Mouse (Mus musculus) forebrain, embryonic 13.5 days (tissue): ENCODE measurements around the gene Spink4. TPM values are rescaled to one million over a fixed set of nuclear protein-coding genes. Genes with fewer than 3 reads are reported as not detected.
"Not testable (repeated sequence)": the region's sequence is repeated elsewhere in the genome, so short reads cannot be mapped to it uniquely, and the experiment has no call there.

Experiments
- ATAC-seq: fragments of 200-750 bp; cut with Nextera tagmentation; 2 replicates; pipeline ENCODE4 v1.8.0; 2017
- H3K27ac ChIP-seq: fragments of 300-500 bp; sonication (generic); 2 replicates; pipeline ENCODE4 v1.5.1; 2015; ENCODE audit warnings: inconsistent platforms, mild to moderate bottlenecking, moderate library complexity
- H3K27me3 ChIP-seq: fragments of 300-500 bp; sonication (generic); 2 replicates; pipeline ENCODE4 v1.6.1; 2015; ENCODE audit warnings: mild to moderate bottlenecking, inconsistent platforms
- H3K36me3 ChIP-seq: fragments of 300-500 bp; sonication (generic); 2 replicates; pipeline ENCODE4 v1.6.1; 2015; ENCODE audit warnings: mild to moderate bottlenecking, inconsistent platforms; ENCODE audit not compliant: poor library complexity, severe bottlenecking
- H3K4me1 ChIP-seq: fragments of 300-500 bp; sonication (generic); 2 replicates; pipeline ENCODE4 v1.6.1; 2015; ENCODE audit warnings: inconsistent platforms
- H3K4me2 ChIP-seq: fragments of 300-500 bp; sonication (generic); 2 replicates; pipeline ENCODE4 v1.6.1; 2015; ENCODE audit warnings: inconsistent platforms, mild to moderate bottlenecking, moderate library complexity
- H3K4me3 ChIP-seq: fragments of 300-500 bp; sonication (generic); 2 replicates; pipeline ENCODE4 v1.5.1; 2015; ENCODE audit warnings: mild to moderate bottlenecking, inconsistent platforms
- H3K9ac ChIP-seq: fragments of 300-500 bp; sonication (generic); 2 replicates; pipeline ENCODE4 v1.6.1; 2015; ENCODE audit warnings: mild to moderate bottlenecking, inconsistent platforms
- H3K9me3 ChIP-seq: fragments of 300-500 bp; sonication (generic); replicated peaks from 2 replicates; pipeline ENCODE4 v1.6.1; 2016; ENCODE audit warnings: inconsistent platforms
- WGBS: fragments of 180-500 bp; shearing (Covaris S2); methylation state at CpG from one replicate; pipeline ENCODE4 v1.1.7; 2015; 5-methylcytosine and 5-hydroxymethylcytosine counted together
- polyA plus RNA-seq: library from polyadenylated mRNA; unstranded; fragments of >200 nt; fragmentation: Nextera tagmentation; extraction: Ambion mirVana; gene quantifications from 2 replicates; pipeline ENCODE4 v1.2.1, GENCODE M21; 2015

Spink4 gene
- polyA plus RNA-seq, 1 experiment from 2014 or later = not detected

DNA sequence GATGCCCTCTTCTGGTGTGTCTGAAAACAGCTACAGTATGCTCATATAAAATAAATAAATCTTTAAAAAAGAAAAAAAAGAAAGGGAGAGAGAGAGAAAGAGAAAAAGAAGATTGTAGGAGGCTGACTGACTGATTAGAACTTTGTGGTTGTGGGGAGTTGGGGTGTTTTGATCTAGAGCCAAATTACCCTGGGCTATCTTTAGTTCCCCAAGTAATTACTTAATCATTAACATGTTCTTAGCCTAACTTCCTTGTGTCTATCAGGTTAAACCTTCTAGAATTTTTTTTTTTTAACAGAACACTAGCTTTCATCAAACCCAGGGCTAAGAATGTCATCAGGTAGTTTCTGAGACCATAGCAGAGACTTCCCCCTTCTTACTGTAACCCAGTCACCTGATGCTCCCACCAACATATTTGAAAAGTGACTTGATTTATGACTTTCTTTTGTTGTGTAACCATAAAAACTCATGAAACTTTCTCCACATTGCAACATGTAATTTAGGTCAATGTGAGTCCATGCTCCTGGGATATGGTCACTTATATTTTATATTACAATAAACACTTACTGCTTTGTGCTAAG lies 5.5 kb upstream of the Spink4 start:
- H3K27ac ChIP-seq = no peak overlapping the region
- H3K36me3 ChIP-seq = no peaks in the 10 kb centered on the region
- 0 out of 2 replicates have a peak, but pooled peaks cover 5% of the 10 kb centered on the region for H3K9me3 ChIP-seq
- H3K4me2 ChIP-seq = no peak overlapping the region
- H3K27me3 ChIP-seq = no peaks in the 10 kb centered on the region
- H3K4me3 ChIP-seq = no peak overlapping the region
- no peak for ATAC-seq
- H3K9ac ChIP-seq = no peak overlapping the region
- H3K4me1 ChIP-seq = no peaks in the 10 kb centered on the region

DNA sequence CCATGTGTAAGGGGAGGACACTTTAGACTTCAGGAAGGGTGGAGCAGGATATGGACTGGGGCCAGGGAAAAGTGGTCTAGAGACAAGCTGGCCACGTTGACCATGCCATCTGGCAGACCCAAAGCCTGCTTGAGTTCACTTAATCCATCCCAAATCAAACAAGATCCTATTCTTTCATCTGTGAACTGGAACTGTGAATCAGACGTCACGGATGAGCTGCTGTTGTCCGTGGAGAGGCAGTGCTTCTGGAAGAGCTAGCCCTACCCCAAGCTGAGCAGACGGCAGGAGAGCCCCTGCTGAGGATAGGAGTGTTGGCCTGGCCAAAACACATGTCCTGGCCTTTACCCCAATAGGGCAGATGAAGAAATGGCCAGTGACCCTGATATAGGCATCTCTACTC lies 3.9 kb upstream of the Spink4 start:
- Histone ChIP-seq H3K36me3 (no peaks in the 10 kb centered on the region), H3K9me3 (0 out of 2 replicates have a peak, but pooled peaks cover 5% of the 10 kb centered on the region), H3K4me3 (no peak overlapping the region), H3K4me1 (no peaks in the 10 kb centered on the region), H3K4me2 (no peak overlapping the region), H3K27ac (no peak overlapping the region), H3K27me3 (no peaks in the 10 kb centered on the region), H3K9ac (no peak overlapping the region)
- 70% methylated on average over 5 of the region's 5 CpGs for WGBS
- ATAC-seq = no peak

DNA sequence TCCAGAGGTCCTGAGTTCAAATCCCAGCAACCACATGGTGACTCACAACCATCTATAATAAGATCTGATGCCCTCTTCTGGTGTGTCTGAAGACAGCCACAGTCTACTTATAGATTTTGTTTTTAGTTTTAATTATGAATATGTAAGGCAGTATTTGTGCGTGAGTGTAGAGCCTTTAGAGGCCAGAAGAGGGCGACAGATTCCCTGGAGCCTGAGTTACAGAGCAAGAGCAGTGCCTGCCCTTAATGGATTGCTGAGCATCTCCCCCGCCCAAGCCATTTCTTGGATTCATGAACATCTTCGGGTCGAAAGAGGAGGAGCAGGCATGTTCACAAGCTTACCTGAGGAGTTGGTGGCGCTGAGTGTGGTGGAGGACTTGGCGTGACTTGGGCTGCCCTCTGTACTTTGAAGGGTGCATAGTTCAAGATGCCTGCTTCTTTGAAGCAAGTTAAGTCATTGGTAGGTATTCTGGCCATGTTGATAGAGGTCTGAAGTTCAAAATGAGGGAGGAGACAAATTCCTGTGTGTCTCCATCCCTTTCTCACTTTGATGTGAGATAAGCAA lies 3.2 kb upstream of the Spink4 start:
- no peak for ATAC-seq

DNA sequence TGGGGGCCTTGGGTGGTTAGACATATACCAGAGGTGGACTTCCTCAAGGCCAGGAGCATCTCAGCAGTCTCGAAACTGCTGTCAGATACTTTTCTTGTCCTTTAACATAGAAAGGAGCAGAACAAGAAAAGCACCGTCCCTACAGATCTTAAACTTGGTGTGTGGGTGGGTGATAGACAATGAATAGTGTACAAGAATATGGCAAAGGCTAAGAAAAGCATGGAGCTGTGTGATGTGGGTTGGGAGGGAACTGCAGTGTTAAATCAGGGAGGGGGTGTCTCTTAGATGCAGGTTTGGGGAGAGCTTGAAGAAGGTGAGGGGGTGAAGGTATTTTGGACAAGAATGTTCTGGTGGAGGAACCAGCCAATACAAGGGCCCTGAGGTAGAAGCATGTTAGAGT lies 724 bp downstream of the Spink4 start:
- no peak overlapping the region for H3K27ac ChIP-seq
- 82% methylated on average over 2 of the region's 2 CpGs for WGBS
- H3K9me3 ChIP-seq = 0 out of 2 replicates have a peak, but pooled peaks cover 5% of the 10 kb centered on the region
- no peak overlapping the region for H3K9ac ChIP-seq
- no peak overlapping the region for H3K4me2 ChIP-seq
- H3K36me3 ChIP-seq = no peaks in the 10 kb centered on the region
- H3K4me1 ChIP-seq = no peaks in the 10 kb centered on the region
- no peak overlapping the region for H3K4me3 ChIP-seq
- H3K27me3 ChIP-seq = no peaks in the 10 kb centered on the region
- no peak for ATAC-seq

More for the DNA sequence above, 3.2 kb upstream of the Spink4 start:
- Histone ChIP-seq H3K27me3 (no peaks in the 10 kb centered on the region), H3K4me2 (no peak overlapping the region), H3K4me1 (no peaks in the 10 kb centered on the region), H3K4me3 (no peak overlapping the region), H3K9me3 (0 out of 2 replicates have a peak, but pooled peaks cover 5% of the 10 kb centered on the region), H3K36me3 (no peaks in the 10 kb centered on the region), H3K27ac (no peak overlapping the region), H3K9ac (no peak overlapping the region)
- WGBS = 91% methylated on average over 7 of the region's 7 CpGs

DNA sequence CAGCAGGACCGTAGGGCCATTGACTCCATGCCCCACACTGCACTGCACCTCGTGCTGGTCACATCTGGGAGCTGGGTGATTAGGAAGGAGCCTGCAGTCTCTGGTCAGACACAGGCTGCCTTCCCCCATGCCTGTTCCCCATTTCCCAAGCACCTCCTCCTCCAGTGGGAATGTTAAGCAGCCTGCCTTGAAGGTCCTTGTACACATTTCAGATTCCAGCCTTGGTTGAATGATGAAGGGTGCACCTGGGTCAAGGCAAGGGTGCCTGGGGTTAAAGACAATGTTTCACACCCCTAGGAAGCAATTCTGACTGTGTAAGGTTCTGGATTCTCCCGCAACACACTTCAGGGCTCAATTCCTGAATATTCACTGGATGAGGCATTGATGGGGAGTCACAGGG lies 1.4 kb downstream of the Spink4 start:
- H3K4me3 ChIP-seq = no peak overlapping the region
- ATAC-seq = no peak
- no peaks in the 10 kb centered on the region for H3K36me3 ChIP-seq
- no peaks in the 10 kb centered on the region for H3K4me1 ChIP-seq
- H3K9ac ChIP-seq = no peak overlapping the region
- 0 out of 2 replicates have a peak, but pooled peaks cover 5% of the 10 kb centered on the region for H3K9me3 ChIP-seq
- no peaks in the 10 kb centered on the region for H3K27me3 ChIP-seq
- WGBS = 80% methylated on average over 3 of the region's 3 CpGs
- H3K4me2 ChIP-seq = no peak overlapping the region
- H3K27ac ChIP-seq = no peak overlapping the region

DNA sequence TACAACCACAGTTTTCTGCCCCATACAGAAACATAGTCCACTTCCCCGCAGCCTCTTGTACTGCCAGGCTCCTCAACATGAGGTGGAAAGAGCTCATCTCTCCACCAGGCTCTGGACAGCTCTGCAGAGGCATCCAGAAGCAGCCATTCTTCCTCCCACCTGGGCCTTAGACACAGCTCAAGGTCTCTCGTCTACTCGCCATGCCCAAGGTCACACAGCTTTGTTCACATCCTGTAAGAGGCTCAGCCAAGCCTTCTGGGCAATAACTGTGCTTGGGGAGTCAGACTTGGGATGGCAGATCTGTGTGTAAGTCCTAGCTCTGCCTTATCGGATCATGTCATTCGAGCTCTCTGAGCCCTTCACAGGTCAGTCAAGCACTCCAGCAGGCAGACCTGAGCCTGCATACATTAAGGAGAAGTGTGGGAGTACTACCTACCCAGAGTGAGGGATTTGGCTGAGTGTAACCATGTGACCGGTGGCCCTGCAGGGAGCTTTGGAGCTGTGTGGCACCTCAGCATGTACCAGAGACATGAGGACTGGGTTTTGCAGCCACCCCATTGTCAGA lies 3.3 kb downstream of the Spink4 start:
- WGBS = 85% methylated on average over 6 of the region's 6 CpGs
- Histone ChIP-seq H3K4me3 (no peak overlapping the region), H3K27me3 (no peaks in the 10 kb centered on the region), H3K9ac (no peak overlapping the region), H3K27ac (no peak overlapping the region), H3K9me3 (no peaks in the 10 kb centered on the region), H3K36me3 (no peaks in the 10 kb centered on the region), H3K4me1 (no peaks in the 10 kb centered on the region), H3K4me2 (no peak overlapping the region)
- no peak for ATAC-seq

DNA sequence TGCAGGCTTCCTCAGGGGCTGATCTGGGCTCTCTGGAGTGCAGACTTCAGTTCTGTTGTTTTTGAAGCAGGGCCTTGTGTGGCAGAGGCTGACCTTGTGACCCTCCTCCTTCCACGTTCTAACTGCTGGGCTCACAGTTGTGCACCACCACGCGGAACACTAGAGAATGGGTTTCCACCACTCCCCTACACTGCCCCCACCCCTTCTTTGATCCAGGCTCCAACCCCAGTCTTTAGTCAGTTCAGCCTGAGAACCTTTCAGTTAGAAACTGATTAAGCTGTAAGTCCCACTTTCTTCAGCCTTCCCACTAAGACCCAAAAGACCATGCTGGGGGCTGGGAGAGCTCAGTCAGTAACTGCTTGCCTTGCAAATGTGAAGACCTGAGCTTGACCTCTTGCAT lies 5.7 kb downstream of the Spink4 start:
- Histone ChIP-seq H3K9ac (no peak overlapping the region), H3K9me3 (no peaks in the 10 kb centered on the region), H3K4me2 (no peak overlapping the region), H3K4me3 (no peak overlapping the region), H3K27me3 (no peaks in the 10 kb centered on the region), H3K4me1 (no peaks in the 10 kb centered on the region), H3K36me3 (no peaks in the 10 kb centered on the region), H3K27ac (no peak overlapping the region)
- ATAC-seq = no peak
- WGBS = 51% methylated on average over 3 of the region's 3 CpGs

DNA sequence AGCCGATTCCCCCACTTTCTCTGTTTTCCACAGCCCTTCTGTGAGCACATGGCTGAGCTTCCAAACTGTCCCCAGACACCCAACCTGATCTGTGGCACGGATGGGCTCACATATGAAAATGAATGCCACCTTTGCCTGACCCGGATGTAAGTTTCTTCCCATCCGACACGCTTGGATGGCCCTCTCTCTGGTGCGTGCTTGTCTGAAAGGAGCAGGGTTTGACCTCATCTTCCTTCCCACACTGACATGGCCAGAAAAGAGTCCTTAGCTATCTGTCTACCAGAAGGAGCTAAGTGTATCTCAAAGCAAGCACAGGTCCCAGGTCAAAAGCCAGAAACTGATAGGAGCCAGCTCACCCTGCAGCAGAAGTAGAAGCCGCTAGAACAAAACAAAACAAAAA lies 9.2 kb downstream of the Spink4 start:
- 92% methylated on average over 7 of the region's 7 CpGs for WGBS
- H3K27me3 ChIP-seq = no peaks in the 10 kb centered on the region
- no peak overlapping the region for H3K4me3 ChIP-seq
- ATAC-seq = no peak
- no peak overlapping the region for H3K9ac ChIP-seq
- H3K9me3 ChIP-seq = no peaks in the 10 kb centered on the region
- no peaks in the 10 kb centered on the region for H3K4me1 ChIP-seq
- H3K27ac ChIP-seq = no peak overlapping the region
- peaks cover 20% of the 10 kb centered on the region for H3K36me3 ChIP-seq
- H3K4me2 ChIP-seq = no peak overlapping the region

DNA sequence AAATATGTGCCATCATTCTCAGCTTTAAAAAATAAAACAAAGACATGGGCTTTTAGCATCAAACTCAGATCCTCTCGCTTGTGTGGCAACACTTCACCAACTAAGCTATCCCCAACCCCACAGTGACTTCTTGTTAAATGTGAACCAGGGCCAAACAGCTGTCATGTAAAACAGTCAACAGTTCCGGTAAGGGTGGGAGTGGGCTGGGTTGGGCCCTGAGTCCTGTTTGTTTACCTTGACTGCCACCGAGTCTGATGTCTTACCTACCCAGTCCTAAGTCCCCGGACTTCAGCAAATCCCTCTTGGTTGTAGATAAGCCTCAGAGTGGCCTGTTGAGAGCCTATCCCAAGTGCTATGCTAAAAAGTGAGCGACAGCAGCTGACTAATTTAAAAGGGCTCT lies 13.8 kb downstream of the Spink4 start:
- no peak overlapping the region for H3K4me2 ChIP-seq
- H3K4me1 ChIP-seq = no peaks in the 10 kb centered on the region
- H3K9me3 ChIP-seq = no peaks in the 10 kb centered on the region
- 96% methylated on average over 5 of the region's 5 CpGs for WGBS
- H3K27ac ChIP-seq = no peak overlapping the region
- H3K36me3 ChIP-seq = peaks cover 62% of the 10 kb centered on the region
- no peak overlapping the region for H3K4me3 ChIP-seq
- no peaks in the 10 kb centered on the region for H3K27me3 ChIP-seq
- ATAC-seq = no peak
- H3K9ac ChIP-seq = no peak overlapping the region

DNA sequence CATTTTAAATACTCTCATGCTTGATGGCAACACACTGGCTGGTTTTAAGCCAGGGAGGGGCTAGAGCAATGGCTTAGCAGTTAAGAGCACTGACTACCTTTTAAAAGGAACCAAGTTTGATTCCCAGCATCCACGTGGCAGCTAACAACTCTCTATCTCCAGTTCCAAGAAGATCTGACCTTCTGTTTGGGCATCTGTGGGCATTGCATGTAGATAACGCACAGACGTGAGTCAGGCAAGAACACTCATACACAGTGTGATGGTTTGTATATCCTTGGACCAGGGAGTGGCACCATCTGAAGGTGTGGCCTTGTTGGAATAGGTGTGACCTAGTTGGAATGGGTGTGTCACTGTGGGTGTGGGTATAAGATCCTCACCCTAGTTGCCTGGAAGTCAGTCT lies 14.5 kb downstream of the Spink4 start:
- H3K36me3 ChIP-seq = peaks cover 68% of the 10 kb centered on the region
- not testable (repeated sequence) for H3K4me1 ChIP-seq, H3K27ac ChIP-seq, ATAC-seq, H3K4me3 ChIP-seq, H3K4me2 ChIP-seq, H3K9ac ChIP-seq, H3K9me3 ChIP-seq, H3K27me3 ChIP-seq
- 91% methylated on average over 3 of the region's 3 CpGs for WGBS

DNA sequence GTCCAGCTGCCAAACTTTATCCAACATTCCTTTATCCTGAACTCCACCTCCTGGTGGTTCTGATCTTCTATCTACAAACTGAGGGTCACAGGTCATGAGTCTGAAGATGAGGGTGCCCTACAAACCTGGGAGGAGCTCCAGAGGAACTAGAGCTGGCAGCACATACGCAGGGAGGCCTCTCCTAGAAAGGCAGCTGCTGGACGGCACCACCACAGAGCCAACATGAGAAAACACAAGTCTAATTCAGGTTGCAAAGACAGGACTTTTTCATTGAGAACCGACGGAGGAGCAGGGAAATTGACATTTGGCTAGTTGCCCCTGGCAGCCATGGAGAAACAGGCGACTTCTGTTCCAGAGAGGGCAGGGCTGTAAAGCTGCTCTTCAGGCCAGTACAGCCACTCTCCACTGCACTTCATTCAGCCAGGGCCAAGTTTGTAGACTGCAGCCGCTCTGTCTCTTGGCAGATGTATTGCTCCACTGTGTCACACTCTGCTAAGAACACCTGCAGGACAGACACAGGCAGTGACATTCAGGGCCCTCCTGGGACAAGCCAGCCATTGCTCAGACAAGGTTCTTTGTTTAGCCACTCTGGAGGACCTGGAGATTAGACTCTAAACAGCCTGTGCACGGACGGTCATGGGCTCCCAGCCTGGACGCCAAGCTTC lies 16.5 kb downstream of the Spink4 start:
- Histone ChIP-seq H3K27me3 (no peaks in the 10 kb centered on the region), H3K9me3 (0 out of 2 replicates have a peak, but pooled peaks cover 11% of the 10 kb centered on the region), H3K4me1 (no peaks in the 10 kb centered on the region), H3K9ac (no peak overlapping the region), H3K36me3 (peaks cover 88% of the 10 kb centered on the region), H3K4me2 (no peak overlapping the region), H3K27ac (no peak overlapping the region), H3K4me3 (no peak overlapping the region)
- ATAC-seq = peak; percentile 13; the same call in 1 of the 2 replicates
- WGBS = 90% methylated on average over 9 of the region's 9 CpGs

DNA sequence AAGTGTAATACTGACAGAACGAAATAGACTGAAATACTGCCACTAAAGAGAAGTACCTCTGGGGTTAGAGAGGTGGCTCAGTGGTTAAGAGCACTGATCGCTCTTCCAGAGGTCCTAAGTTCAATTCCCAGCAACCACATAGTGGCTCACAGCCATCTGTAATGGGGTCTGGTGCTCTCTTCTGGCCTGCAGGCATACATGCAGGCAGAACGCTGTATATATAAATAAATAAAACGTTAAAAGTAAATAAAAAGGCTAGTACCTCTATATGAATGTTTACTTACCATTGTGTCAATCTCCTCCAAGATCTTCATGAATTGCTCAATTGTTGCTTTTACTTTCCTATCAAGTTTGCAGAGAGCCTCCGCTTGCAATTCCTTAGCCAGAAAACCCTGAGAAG lies 18.9 kb downstream of the Spink4 start:
- H3K27me3 ChIP-seq = no peaks in the 10 kb centered on the region
- no peak overlapping the region for H3K9ac ChIP-seq
- H3K27ac ChIP-seq = no peak overlapping the region
- no peaks in the 10 kb centered on the region for H3K4me1 ChIP-seq
- 0 out of 2 replicates have a peak, but pooled peaks cover 11% of the 10 kb centered on the region for H3K9me3 ChIP-seq
- no peak for ATAC-seq
- no peak overlapping the region for H3K4me3 ChIP-seq
- H3K4me2 ChIP-seq = no peak overlapping the region
- H3K36me3 ChIP-seq = peaks cover 95% of the 10 kb centered on the region
- 95% methylated on average over 5 of the region's 5 CpGs for WGBS
